In the genomic region with DNA sequence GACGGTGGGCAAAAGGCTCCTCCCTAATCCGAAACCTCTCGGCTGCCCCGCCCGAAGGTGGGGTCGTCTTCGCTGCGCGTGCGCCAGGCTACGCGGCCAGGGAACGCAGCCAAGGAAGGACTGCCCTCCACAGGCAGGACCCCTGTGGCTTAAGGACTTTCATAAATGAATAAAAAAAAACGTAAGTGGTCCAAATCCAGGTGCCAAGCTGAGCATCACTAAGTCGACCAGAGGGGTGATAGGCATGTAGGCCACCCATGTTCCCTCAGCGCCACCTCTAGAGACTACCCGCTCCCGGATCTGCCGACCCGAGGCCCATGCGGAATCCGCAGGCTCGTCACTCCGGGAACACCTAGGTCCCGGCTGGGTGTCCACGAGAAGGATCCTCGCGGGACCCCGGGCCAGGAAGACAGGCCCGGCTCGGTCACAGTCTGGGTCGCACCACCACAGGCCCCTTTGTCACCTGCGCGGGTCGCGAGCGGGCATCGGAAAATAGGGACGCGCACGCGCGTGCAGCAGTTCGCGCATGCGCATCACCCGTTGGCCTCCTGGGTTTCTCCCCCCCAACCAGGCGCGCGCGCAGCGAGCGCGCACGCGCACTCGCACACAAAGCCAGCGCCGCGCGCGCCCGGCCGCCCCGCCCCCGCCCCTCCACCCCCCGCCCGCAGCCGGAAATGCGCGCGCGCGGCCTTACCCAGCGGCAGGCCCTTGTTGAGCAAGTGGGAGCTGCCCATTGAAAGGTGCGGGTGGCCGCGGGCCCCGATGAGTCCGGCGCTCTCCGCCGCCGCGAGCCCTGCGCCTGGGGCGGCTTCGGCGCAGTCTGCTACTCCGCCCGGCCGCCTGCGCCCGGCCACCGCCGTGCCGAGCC, we compare ENCODE assay signal across 7 mouse cellular contexts. TPM values are rescaled to one million over a fixed set of nuclear protein-coding genes. Genes with fewer than 3 reads are reported as not detected.
DNase-seq lines count a peak whose midpoint lies in the region; ATAC-seq and TF ChIP-seq lines count a peak whose summit lies in the region.

No protein-coding gene starts in this region.

- no peaks in the 10 kb centered on the region for H3K27me3 ChIP-seq in intestine, postnatal 0 days (replicated peaks; ENCODE audit: control insufficient read depth, insufficient read depth, low read length)
- H3K27me3 ChIP-seq in midbrain, embryonic 12.5 days: no peaks in the 10 kb centered on the region
- no peaks in the 10 kb centered on the region for H3K27me3 ChIP-seq in small intestine, adult 2 months (ENCODE audit: control insufficient read depth, insufficient read depth, low read length)

- peak overlapping the region; percentile 71 for H3K4me3 ChIP-seq in intestine, postnatal 0 days (ENCODE audit: low read depth, low read length)
- peak overlapping the region; percentile 87 for H3K4me3 ChIP-seq in midbrain, embryonic 12.5 days
- peak overlapping the region; percentile 84 for H3K4me3 ChIP-seq in small intestine, adult 2 months (ENCODE audit: low read depth, low read length)

- peak overlapping the region; percentile 95 for H3K27ac ChIP-seq in intestine, postnatal 0 days (ENCODE audit: low read depth, low read length)
- H3K27ac ChIP-seq in midbrain, embryonic 12.5 days (replicated peaks): peak overlapping the region; percentile 95
- H3K27ac ChIP-seq in small intestine, adult 2 months (ENCODE audit: insufficient read depth, low read depth, low read length): peak overlapping the region; percentile 91

- peak; percentile 88 for DNase-seq in adrenal gland, adult 8-10 months
- peak; percentile 96 for DNase-seq in embryo, embryonic 9.5 days (ENCODE audit: extremely low spot score)
- peak; percentile 22 for DNase-seq in gonadal fat pad, adult 2 months (ENCODE audit: low read depth)
- DNase-seq in left cerebral cortex, postnatal 4 days: peak; percentile 95

- peak overlapping the region; percentile 79 for H3K4me2 ChIP-seq in intestine, postnatal 0 days (replicated peaks; ENCODE audit: low read depth)
- peak overlapping the region; percentile 80 for H3K4me2 ChIP-seq in midbrain, embryonic 12.5 days (replicated peaks)

- under 1% methylated on average over 95 of the region's 97 CpGs for WGBS in intestine, postnatal 0 days
- under 1% methylated on average over 97 of the region's 97 CpGs for WGBS in midbrain, embryonic 12.5 days
- WGBS in small intestine, adult 2 months: 1% methylated on average over 97 of the region's 97 CpGs

- ATAC-seq in intestine, postnatal 0 days: peak; percentile 76
- ATAC-seq in midbrain, embryonic 12.5 days (ENCODE audit: low FRiP score, low read depth): peak; percentile 69

- intact Hi-C loops in left cerebral cortex, postnatal 4 days (cut with DNase I): loop anchor here (2.0 kb wide), 1 partner anchor 104 kb away; the partner anchor contains the start of gene Uvssa

- H3K9ac ChIP-seq in intestine, postnatal 0 days (ENCODE audit: low read depth, low read length): peak overlapping the region; percentile 88
- H3K9ac ChIP-seq in midbrain, embryonic 12.5 days (replicated peaks): peak overlapping the region; percentile 92

- H3K36me3 ChIP-seq in intestine, postnatal 0 days (ENCODE audit: control insufficient read depth, insufficient read depth): peaks cover 1% of the 10 kb centered on the region; the same call in 1 of the 2 replicates
- peaks cover 13% of the 10 kb centered on the region for H3K36me3 ChIP-seq in midbrain, embryonic 12.5 days
- H3K36me3 ChIP-seq in small intestine, adult 2 months (ENCODE audit: control insufficient read depth, insufficient read depth, low read length): peaks cover 7% of the 10 kb centered on the region

- TF ChIP-seq CTCF in intestine, postnatal 0 days (IDR thresholded peaks at IDR 0.05; ENCODE audit: low read depth): 0 out of 2 replicates have a peak, but pooled peaks have one; percentile 22
- TF ChIP-seq CTCF in small intestine, adult 2 months (IDR thresholded peaks at IDR 0.05; ENCODE audit: extremely low read depth, insufficient read length, insufficient replicate concordance, low read depth, low read length): no peak

- no peaks in the 10 kb centered on the region for H3K9me3 ChIP-seq in intestine, postnatal 0 days (ENCODE audit: control insufficient read depth)
- H3K9me3 ChIP-seq in midbrain, embryonic 12.5 days: no peaks in the 10 kb centered on the region

- H3K4me1 ChIP-seq in intestine, postnatal 0 days (replicated peaks; ENCODE audit: control insufficient read depth, insufficient read depth, low read length): peaks cover 5% of the 10 kb centered on the region; the same call in 1 of the 2 replicates
- peaks cover 41% of the 10 kb centered on the region for H3K4me1 ChIP-seq in midbrain, embryonic 12.5 days
- H3K4me1 ChIP-seq in small intestine, adult 2 months (ENCODE audit: control insufficient read depth, insufficient read depth, insufficient read length, low read length): peaks cover 11% of the 10 kb centered on the region

- TF ChIP-seq POLR2A in small intestine, adult 2 months (IDR thresholded peaks at IDR 0.05; ENCODE audit: low read depth, low read length): peak; percentile 26

RNA-seq across cellular contexts. Expression of gene Ctbp1, which starts 0.5 kb away (rescaled TPM):
- 100 to 1,000 TPM; 226 to 255 (median 255) TPM for total RNA-seq in adrenal gland, adult 8-10 months (2022)
- 181 and 240 TPM in 2 replicates for polyA plus RNA-seq in gonadal fat pad, adult 2 months (2012; rRNA removed)
- 139 and 141 TPM in 2 replicates for polyA plus RNA-seq in intestine, postnatal 0 days (2015; fragmentation: Nextera tagmentation; extraction: Ambion mirVana)
- total RNA-seq in left cerebral cortex, postnatal 4 days (2021): 100 to 1,000 TPM; 311 TPM
- polyA plus RNA-seq in midbrain, embryonic 12.5 days (2016; fragmentation: Nextera tagmentation; extraction: Ambion mirVana): 570 and 571 TPM in 2 replicates
- 154 and 390 TPM in 2 replicates for polyA plus RNA-seq in small intestine, adult 2 months (2012; rRNA removed)

RNA-seq across cellular contexts. Expression of gene Spon2, which starts 56.1 kb away (rescaled TPM):
- 1 to 10 TPM in 1 of 4 experiments, under 1 TPM in 3; 0.68 to 1.7 (median 0.78) TPM for total RNA-seq in adrenal gland, adult 8-10 months (2022)
- 12.1 and 28.5 TPM in 2 replicates for polyA plus RNA-seq in gonadal fat pad, adult 2 months (2012; rRNA removed)
- 43.0 and 45.4 TPM in 2 replicates for polyA plus RNA-seq in intestine, postnatal 0 days (2015; fragmentation: Nextera tagmentation; extraction: Ambion mirVana)
- total RNA-seq in left cerebral cortex, postnatal 4 days (2021): 1 to 10 TPM; 2.4 to 2.7 TPM
- 2.0 and 2.9 TPM in 2 replicates for polyA plus RNA-seq in midbrain, embryonic 12.5 days (2016; fragmentation: Nextera tagmentation; extraction: Ambion mirVana)
- polyA plus RNA-seq in small intestine, adult 2 months (2012; rRNA removed): 26.6 and 36.3 TPM in 2 replicates

Comparison
In these comparisons a context has a peak if more than half of its experiments do, and no peak if none do; other contexts are left out.
1. Peak in every context shown above with its lines: DNase-seq, ATAC-seq, H3K4me3 ChIP-seq and H3K27ac ChIP-seq.
2. DNase-seq: peak in every context shown above with its lines; median percentile 96 in embryo, embryonic 9.5 days; 95 in left cerebral cortex, postnatal 4 days; 88 in adrenal gland, adult 8-10 months; 22 in gonadal fat pad, adult 2 months.